Comparison of ENCODE assay signal across 15 mouse cellular contexts in genomic region chr4:95199394-95199793, GRCm38 (mm10).
DNase-seq lines count a peak whose midpoint lies in the region; ATAC-seq lines count a peak whose summit lies in the region.
"Had no signal": no experiment of that assay in that cellular context is flagged by ENCODE, and none has a peak within 500 bp of the region (broad histone marks: within the 10 kb centered on the region; RNA-seq: fewer than 3 reads in every experiment).

No protein-coding gene starts in this region.

- no peaks in the 10 kb centered on the region for H3K9me3 ChIP-seq in neural tube, embryonic 11.5 days (ENCODE audit: control insufficient read depth, low read length)
- H3K9me3 ChIP-seq in forebrain, embryonic 15.5 days, result no peaks in the 10 kb centered on the region
- no peaks in the 10 kb centered on the region for H3K9me3 ChIP-seq in hindbrain, embryonic 16.5 days (ENCODE audit: control insufficient read depth, low read length)
- H3K9me3 ChIP-seq: heart, embryonic 13.5 days; limb, embryonic 15.5 days had no signal

- H3K36me3 ChIP-seq in neural tube, embryonic 11.5 days (ENCODE audit: control insufficient read depth, insufficient read depth, low read length), result no peaks in the 10 kb centered on the region
- H3K36me3 ChIP-seq in forebrain, embryonic 15.5 days, result no peaks in the 10 kb centered on the region
- no peaks in the 10 kb centered on the region for H3K36me3 ChIP-seq in hindbrain, embryonic 16.5 days (ENCODE audit: control insufficient read depth, insufficient read depth, low read length)
- H3K36me3 ChIP-seq: heart, embryonic 13.5 days; limb, embryonic 15.5 days had no signal

- peak; percentile 74; the same call in 1 of the 2 replicates for ATAC-seq in neural tube, embryonic 11.5 days (ENCODE audit: insufficient read depth, low FRiP score, low TSS enrichment)
- ATAC-seq in forebrain, embryonic 15.5 days (replicated peaks), result peak; percentile 62
- ATAC-seq in hindbrain, embryonic 16.5 days, result peak; percentile 77; the same call in 1 of the 2 replicates
- ATAC-seq: activated CD4-positive, CD25-positive, alpha-beta regulatory T cell, adult 4 months had no signal

- 61% methylated on average over 5 of the region's 5 CpGs for WGBS in neural tube, embryonic 11.5 days
- 25% methylated on average over 5 of the region's 5 CpGs for WGBS in forebrain, embryonic 15.5 days
- WGBS in hindbrain, embryonic 16.5 days, result 29% methylated on average over 5 of the region's 5 CpGs

- DNase-seq in neural tube, embryonic 11.5 days (ENCODE audit: low spot score), result no peak
- DNase-seq in neural tube, embryonic 10.5 days (ENCODE audit: extremely low spot score, low spot score), result no peak
- peak; percentile 76 for DNase-seq in retina, postnatal 1 day
- no peak for DNase-seq in spleen, adult 12 weeks (ENCODE audit: low spot score)
- no peak for DNase-seq in ovary, adult 18-20 months (ENCODE audit: low spot score)
- DNase-seq in layer of hippocampus, postnatal 25 days (ENCODE audit: extremely low spot score in 1 of 2, low spot score in 1 of 2), result no peak
- DNase-seq: cerebellum, adult 11 months; gastrocnemius, postnatal 10 days; lung, embryonic 14.5 days; right cerebral cortex, adult 18-20 months had no signal

- H3K4me1 ChIP-seq in neural tube, embryonic 11.5 days (ENCODE audit: control insufficient read depth, insufficient read depth, low read length), result no peaks in the 10 kb centered on the region
- 0 out of 2 replicates have a peak, but pooled peaks cover 3% of the 10 kb centered on the region for H3K4me1 ChIP-seq in forebrain, embryonic 15.5 days
- no peaks in the 10 kb centered on the region for H3K4me1 ChIP-seq in hindbrain, embryonic 16.5 days (ENCODE audit: control insufficient read depth, insufficient read depth, low read depth, low read length)

- H3K9ac ChIP-seq in neural tube, embryonic 11.5 days (ENCODE audit: low read length), result no peak overlapping the region
- H3K9ac ChIP-seq in forebrain, embryonic 15.5 days (replicated peaks), result no peak overlapping the region
- no peak overlapping the region for H3K9ac ChIP-seq in hindbrain, embryonic 16.5 days (ENCODE audit: low read depth, low read length)
- H3K9ac ChIP-seq: heart, embryonic 13.5 days; limb, embryonic 15.5 days; lung, embryonic 14.5 days had no signal

- no peak overlapping the region for H3K27ac ChIP-seq in neural tube, embryonic 11.5 days (ENCODE audit: low read depth, low read length)
- H3K27ac ChIP-seq in forebrain, embryonic 15.5 days (replicated peaks), result no peak overlapping the region
- H3K27ac ChIP-seq in hindbrain, embryonic 16.5 days (ENCODE audit: low read depth, low read length), result no peak overlapping the region
- H3K27ac ChIP-seq: heart, embryonic 13.5 days; limb, embryonic 15.5 days had no signal

- H3K27me3 ChIP-seq in neural tube, embryonic 11.5 days (ENCODE audit: control insufficient read depth, insufficient read depth, low read length), result no peaks in the 10 kb centered on the region
- no peaks in the 10 kb centered on the region for H3K27me3 ChIP-seq in forebrain, embryonic 15.5 days
- no peaks in the 10 kb centered on the region for H3K27me3 ChIP-seq in hindbrain, embryonic 16.5 days (replicated peaks; ENCODE audit: control insufficient read depth, insufficient read depth, low read length)
- H3K27me3 ChIP-seq: heart, embryonic 13.5 days; limb, embryonic 15.5 days had no signal

- no peak overlapping the region for H3K4me2 ChIP-seq in neural tube, embryonic 11.5 days (ENCODE audit: low read depth)
- no peak overlapping the region for H3K4me2 ChIP-seq in forebrain, embryonic 15.5 days (replicated peaks)
- no peak overlapping the region for H3K4me2 ChIP-seq in hindbrain, embryonic 16.5 days (ENCODE audit: low read length)
- H3K4me2 ChIP-seq: heart, embryonic 13.5 days; limb, embryonic 15.5 days; lung, embryonic 14.5 days had no signal

- no peak overlapping the region for H3K4me3 ChIP-seq in neural tube, embryonic 11.5 days (ENCODE audit: low read depth, low read length)
- no peak overlapping the region for H3K4me3 ChIP-seq in forebrain, embryonic 15.5 days
- no peak overlapping the region for H3K4me3 ChIP-seq in hindbrain, embryonic 16.5 days (ENCODE audit: low read length)
- H3K4me3 ChIP-seq: heart, embryonic 13.5 days; limb, embryonic 15.5 days had no signal
